Mouse (Mus musculus): ENCODE data around the gene Cdk9. TPM values are rescaled to one million over a fixed set of nuclear protein-coding genes. Genes with fewer than 3 reads are reported as not detected.

The Cdk9 gene
- polyA plus RNA-seq, 1 experiment: 89.9 TPM

GRCm38 (mm10) chr2:32669876-32670275 lies 43.0 kb downstream of the Cdk9 start:
- Histone ChIP-seq H3K4me3 (ENCODE audit: low read depth, low read length) (no peak overlapping the region), H3K27ac (ENCODE audit: insufficient read depth, low read depth, low read length) (no peak overlapping the region), H3K4me1 (ENCODE audit: control insufficient read depth, insufficient read depth, insufficient read length, low read length) (peaks cover 14% of the 10 kb centered on the region), H3K36me3 (ENCODE audit: control insufficient read depth, insufficient read depth, low read length) (no peaks in the 10 kb centered on the region), H3K27me3 (ENCODE audit: control insufficient read depth, insufficient read depth, low read length) (no peaks in the 10 kb centered on the region)
- WGBS: 72% methylated on average over 3 of the region's 3 CpGs
- TF ChIP-seq POLR2A (IDR thresholded peaks at IDR 0.05; ENCODE audit: low read depth, low read length) (no peak), CTCF (IDR thresholded peaks at IDR 0.05; ENCODE audit: extremely low read depth, insufficient read length, insufficient replicate concordance, low read depth, low read length) (no peak)

- Histone ChIP-seq H3K4me3 (ENCODE audit: low read depth, low read length) (no peak overlapping the region), H3K27me3 (ENCODE audit: control insufficient read depth, insufficient read depth, low read length) (no peaks in the 10 kb centered on the region), H3K4me1 (ENCODE audit: control insufficient read depth, insufficient read depth, insufficient read length, low read length) (peaks cover 7% of the 10 kb centered on the region), H3K27ac (ENCODE audit: insufficient read depth, low read depth, low read length) (no peak overlapping the region), H3K36me3 (ENCODE audit: control insufficient read depth, insufficient read depth, low read length) (no peaks in the 10 kb centered on the region)
- 90% methylated on average over 7 of the region's 7 CpGs for WGBS
- TF ChIP-seq CTCF (IDR thresholded peaks at IDR 0.05; ENCODE audit: extremely low read depth, insufficient read length, insufficient replicate concordance, low read depth, low read length) (no peak), POLR2A (IDR thresholded peaks at IDR 0.05; ENCODE audit: low read depth, low read length) (no peak)
Observed at GRCm38 (mm10) chr2:32668176-32668575, 44.7 kb downstream of the Cdk9 start.

- peaks cover 3% of the 10 kb centered on the region; the same call in 1 of the 2 replicates for H3K4me1 ChIP-seq (ENCODE audit: control insufficient read depth, insufficient read depth, insufficient read length, low read length)
- no peak overlapping the region for H3K4me3 ChIP-seq (ENCODE audit: low read depth, low read length)
- no peaks in the 10 kb centered on the region for H3K36me3 ChIP-seq (ENCODE audit: control insufficient read depth, insufficient read depth, low read length)
- no peak overlapping the region for H3K27ac ChIP-seq (ENCODE audit: insufficient read depth, low read depth, low read length)
- no peaks in the 10 kb centered on the region for H3K27me3 ChIP-seq (ENCODE audit: control insufficient read depth, insufficient read depth, low read length)
- TF ChIP-seq CTCF (IDR thresholded peaks at IDR 0.05; ENCODE audit: extremely low read depth, insufficient read length, insufficient replicate concordance, low read depth, low read length) (no peak), POLR2A (IDR thresholded peaks at IDR 0.05; ENCODE audit: low read depth, low read length) (no peak)
- WGBS: 60% methylated on average over 11 of the region's 11 CpGs
Observed at GRCm38 (mm10) chr2:32667775-32668174, 45.1 kb downstream of the Cdk9 start.

- Histone ChIP-seq H3K27ac (ENCODE audit: insufficient read depth, low read depth, low read length) (no peak overlapping the region), H3K4me1 (ENCODE audit: control insufficient read depth, insufficient read depth, insufficient read length, low read length) (no peaks in the 10 kb centered on the region), H3K36me3 (ENCODE audit: control insufficient read depth, insufficient read depth, low read length) (no peaks in the 10 kb centered on the region), H3K27me3 (ENCODE audit: control insufficient read depth, insufficient read depth, low read length) (no peaks in the 10 kb centered on the region), H3K4me3 (ENCODE audit: low read depth, low read length) (no peak overlapping the region)
- 59% methylated on average over 6 of the region's 6 CpGs for WGBS
- TF ChIP-seq POLR2A (IDR thresholded peaks at IDR 0.05; ENCODE audit: low read depth, low read length): no peak
- TF ChIP-seq CTCF (IDR thresholded peaks at IDR 0.05; ENCODE audit: extremely low read depth, insufficient read length, insufficient replicate concordance, low read depth, low read length): no peak
Observed at GRCm38 (mm10) chr2:32665853-32666252, 47.0 kb downstream of the Cdk9 start.

GRCm38 (mm10) chr2:32665345-32665744 lies 47.5 kb downstream of the Cdk9 start:
- no peaks in the 10 kb centered on the region for H3K4me1 ChIP-seq (ENCODE audit: control insufficient read depth, insufficient read depth, insufficient read length, low read length)
- no peak for TF ChIP-seq CTCF (IDR thresholded peaks at IDR 0.05; ENCODE audit: extremely low read depth, insufficient read length, insufficient replicate concordance, low read depth, low read length)
- no peak for TF ChIP-seq POLR2A (IDR thresholded peaks at IDR 0.05; ENCODE audit: low read depth, low read length)
- WGBS: 85% methylated on average over 8 of the region's 8 CpGs
- H3K27ac ChIP-seq (ENCODE audit: insufficient read depth, low read depth, low read length): no peak overlapping the region
- no peaks in the 10 kb centered on the region for H3K27me3 ChIP-seq (ENCODE audit: control insufficient read depth, insufficient read depth, low read length)
- H3K36me3 ChIP-seq (ENCODE audit: control insufficient read depth, insufficient read depth, low read length): no peaks in the 10 kb centered on the region
- H3K4me3 ChIP-seq (ENCODE audit: low read depth, low read length): no peak overlapping the region

- H3K4me1 ChIP-seq (ENCODE audit: control insufficient read depth, insufficient read depth, insufficient read length, low read length): no peaks in the 10 kb centered on the region
- H3K27ac ChIP-seq (ENCODE audit: insufficient read depth, low read depth, low read length): 0 out of 2 replicates have a peak overlapping the region, but pooled peaks have one; percentile 18
- H3K36me3 ChIP-seq (ENCODE audit: control insufficient read depth, insufficient read depth, low read length): no peaks in the 10 kb centered on the region
- H3K4me3 ChIP-seq (ENCODE audit: low read depth, low read length): no peak overlapping the region
- 62% methylated on average over 5 of the region's 5 CpGs for WGBS
- TF ChIP-seq CTCF (IDR thresholded peaks at IDR 0.05; ENCODE audit: extremely low read depth, insufficient read length, insufficient replicate concordance, low read depth, low read length) (no peak), POLR2A (IDR thresholded peaks at IDR 0.05; ENCODE audit: low read depth, low read length) (no peak)
- H3K27me3 ChIP-seq (ENCODE audit: control insufficient read depth, insufficient read depth, low read length): no peaks in the 10 kb centered on the region
Observed at GRCm38 (mm10) chr2:32662291-32662690, 50.6 kb downstream of the Cdk9 start.

GRCm38 (mm10) chr2:32661509-32662107 lies 51.3 kb downstream of the Cdk9 start:
- peak overlapping the region; percentile 18; the same call in 1 of the 2 replicates for H3K27ac ChIP-seq (ENCODE audit: insufficient read depth, low read depth, low read length)
- no peaks in the 10 kb centered on the region for H3K27me3 ChIP-seq (ENCODE audit: control insufficient read depth, insufficient read depth, low read length)
- 44% methylated on average over 7 of the region's 7 CpGs for WGBS
- no peaks in the 10 kb centered on the region for H3K36me3 ChIP-seq (ENCODE audit: control insufficient read depth, insufficient read depth, low read length)
- no peak overlapping the region for H3K4me3 ChIP-seq (ENCODE audit: low read depth, low read length)
- TF ChIP-seq POLR2A (IDR thresholded peaks at IDR 0.05; ENCODE audit: low read depth, low read length) (no peak), CTCF (IDR thresholded peaks at IDR 0.05; ENCODE audit: extremely low read depth, insufficient read length, insufficient replicate concordance, low read depth, low read length) (no peak)
- no peaks in the 10 kb centered on the region for H3K4me1 ChIP-seq (ENCODE audit: control insufficient read depth, insufficient read depth, insufficient read length, low read length)

Measured in small intestine, adult 2 months (tissue).